Mouse (Mus musculus) liver, adult 2 months (tissue): ENCODE measurements at regions not wholly inside any gene's neighbourhood (a gene's known extent, or its start where the extent isn't known, plus 50 kb on each side); places are given as distances from the start of the nearest gene placed in this dataset.

Experiments used
- DNase-seq: peaks from one replicate; pipeline ENCODE4 v3.0.0-alpha.2; 2011; ENCODE audit warnings: low read depth, low spot score; ENCODE audit errors: extremely low read depth
- H3K27ac ChIP-seq: fragments of 200-500 bp; replicated peaks from 2 replicates; pipeline ENCODE4 v1.5.1; 2012; ENCODE audit warnings: low read depth, mild to moderate bottlenecking, control low read depth, inconsistent platforms, low read length; ENCODE audit not compliant: insufficient read depth
- H3K27me3 ChIP-seq: fragments of 200-500 bp; 2 replicates; pipeline ENCODE4 v1.6.1; 2012; ENCODE audit warnings: mild to moderate bottlenecking, moderate library complexity, low read length, inconsistent platforms; ENCODE audit not compliant: control insufficient read depth, insufficient read depth
- H3K36me3 ChIP-seq: fragments of 200-500 bp; 2 replicates; pipeline ENCODE4 v1.6.1; 2012; ENCODE audit warnings: low read length, inconsistent platforms; ENCODE audit not compliant: control insufficient read depth, insufficient read depth
- H3K4me1 ChIP-seq: fragments of 200-500 bp; 2 replicates; pipeline ENCODE4 v1.6.1; 2011; ENCODE audit warnings: low read length; ENCODE audit not compliant: control insufficient read depth, insufficient read depth
- H3K4me3 ChIP-seq: fragments of 200-500 bp; 2 replicates; pipeline ENCODE4 v1.5.1; 2011; ENCODE audit warnings: low read depth, mild to moderate bottlenecking, control low read depth, low read length, moderate library complexity; ENCODE audit not compliant: insufficient read depth
- H3K79me2 ChIP-seq: fragments of 200-500 bp; 2 replicates; pipeline ENCODE4 v1.6.1; 2012; ENCODE audit warnings: inconsistent platforms, mild to moderate bottlenecking, low read length, moderate library complexity; ENCODE audit not compliant: control insufficient read depth, insufficient read depth
- H3K9ac ChIP-seq: fragments of 200-500 bp; 2 replicates; pipeline ENCODE4 v1.6.1; 2012; ENCODE audit warnings: low read depth, mild to moderate bottlenecking, control low read depth, inconsistent platforms, low read length
- CTCF ChIP-seq: fragments of 200-500 bp; IDR thresholded peaks from 2 replicates; pipeline ENCODE4 v1.5.1; 2011; ENCODE audit warnings: low read depth, low read length, control low read depth
- POLR2A ChIP-seq: fragments of 200-500 bp; IDR thresholded peaks from 2 replicates; pipeline ENCODE4 v1.6.1; 2011; ENCODE audit warnings: low read length, control low read depth; ENCODE audit not compliant: insufficient read depth; ENCODE audit errors: extremely low read depth
- WGBS: fragments of 180-500 bp; shearing (Covaris S2); methylation state at CpG from one replicate; pipeline ENCODE4 v1.1.7; 2018; 5-methylcytosine and 5-hydroxymethylcytosine counted together

DNA sequence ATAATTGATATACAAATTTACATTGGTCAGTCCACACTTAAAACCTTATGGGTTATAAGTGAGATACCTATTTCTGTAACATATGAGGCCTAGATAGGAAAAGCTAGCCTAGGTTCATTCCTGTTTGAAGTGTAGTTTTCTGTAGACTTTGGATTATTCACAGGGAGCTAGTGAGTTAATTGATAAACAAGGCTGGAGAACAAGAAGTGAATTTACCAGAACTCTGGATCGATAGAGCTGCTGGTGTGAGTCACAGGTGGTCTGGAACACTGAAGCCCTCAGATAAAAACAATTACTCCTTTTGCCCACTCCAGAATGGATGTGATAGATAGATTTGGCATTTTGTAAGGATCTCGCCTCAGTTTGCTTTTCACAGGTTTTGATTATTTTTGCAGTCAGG is 62.0 kb upstream of the Rtl1 start:
- no peaks in the 10 kb centered on the region for H3K36me3 ChIP-seq
- H3K27me3 ChIP-seq: no peaks in the 10 kb centered on the region
- no peak overlapping the region for H3K27ac ChIP-seq
- H3K4me3 ChIP-seq: no peak overlapping the region
- no peaks in the 10 kb centered on the region for H3K79me2 ChIP-seq
- WGBS: 25% methylated on average over 2 of the region's 2 CpGs
- no peak overlapping the region for H3K9ac ChIP-seq
- no peak for TF ChIP-seq POLR2A
- TF ChIP-seq CTCF: no peak
- peaks cover 2% of the 10 kb centered on the region; the same call in 1 of the 2 replicates for H3K4me1 ChIP-seq
- DNase-seq: peak; percentile 26

DNA sequence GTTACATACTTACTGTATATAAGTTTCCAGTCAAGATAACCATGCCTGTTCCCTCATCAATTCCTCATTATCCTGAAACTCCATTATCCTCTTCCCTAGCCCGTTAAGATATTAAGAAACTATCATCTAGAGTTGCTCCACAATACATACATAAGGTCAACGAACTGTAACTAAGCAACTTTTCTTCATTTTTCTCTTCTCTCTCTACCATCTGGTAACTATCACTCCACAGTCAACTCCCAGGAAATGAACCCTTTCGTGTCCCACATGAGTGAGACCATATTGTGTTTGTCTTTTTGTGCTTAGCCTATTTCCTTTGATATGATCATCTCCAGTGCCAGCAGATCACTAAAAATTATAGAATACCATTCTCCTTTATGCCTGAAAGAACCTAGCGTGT is 74.6 kb upstream of the Rtl1 start:
- H3K4me1 ChIP-seq: no peaks in the 10 kb centered on the region
- H3K27me3 ChIP-seq: no peaks in the 10 kb centered on the region
- TF ChIP-seq CTCF (no peak), POLR2A (no peak)
- H3K9ac ChIP-seq: no peak overlapping the region
- no peaks in the 10 kb centered on the region for H3K36me3 ChIP-seq
- no peaks in the 10 kb centered on the region for H3K79me2 ChIP-seq
- DNase-seq: no peak
- no peak overlapping the region for H3K27ac ChIP-seq
- H3K4me3 ChIP-seq: no peak overlapping the region
- 81% methylated on average over 4 of the region's 4 CpGs for WGBS

- H3K9ac ChIP-seq: no peak overlapping the region
- no peaks in the 10 kb centered on the region for H3K79me2 ChIP-seq
- no peak overlapping the region for H3K27ac ChIP-seq
- DNase-seq: no peak
- no peaks in the 10 kb centered on the region for H3K36me3 ChIP-seq
- H3K27me3 ChIP-seq: no peaks in the 10 kb centered on the region
- WGBS: 89% methylated on average over 4 of the region's 4 CpGs
- no peak for TF ChIP-seq POLR2A
- no peak overlapping the region for H3K4me3 ChIP-seq
- no peaks in the 10 kb centered on the region for H3K4me1 ChIP-seq
Observed at GRCm38 (mm10) chr12:109694046-109694445, 93.9 kb upstream of the Rtl1 start.

DNA sequence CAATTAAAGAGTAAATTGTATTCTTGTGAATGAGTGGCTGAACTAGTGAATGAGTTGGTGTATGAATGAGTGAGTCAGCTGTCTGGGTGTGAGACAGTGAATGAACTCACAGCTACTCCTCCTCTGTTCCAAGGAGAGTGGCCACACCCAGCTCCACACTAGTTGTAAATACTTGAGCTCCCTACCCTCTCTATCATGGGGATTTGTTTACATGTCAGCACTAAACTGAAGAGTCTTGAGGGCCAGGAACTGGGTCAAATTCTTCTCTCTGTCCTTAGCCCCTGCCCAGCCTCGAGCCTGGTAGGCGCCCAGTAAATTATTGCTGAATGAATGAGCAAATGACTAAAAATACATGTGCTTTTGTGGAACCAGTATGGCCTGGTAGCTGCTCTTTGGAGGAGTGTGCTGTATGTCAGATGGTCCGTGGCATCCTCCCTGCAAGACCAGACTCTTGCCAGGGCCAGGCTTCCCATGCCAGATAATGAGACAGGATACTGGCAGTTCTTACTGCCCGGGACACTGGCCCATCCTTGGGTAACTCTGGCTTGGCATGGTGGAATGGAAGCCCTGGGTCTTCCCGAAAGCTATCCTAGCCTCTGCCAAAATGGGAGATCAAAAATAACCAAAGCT is 94.8 kb upstream of the Rtl1 start:
- no peaks in the 10 kb centered on the region for H3K27me3 ChIP-seq
- no peaks in the 10 kb centered on the region for H3K36me3 ChIP-seq
- TF ChIP-seq POLR2A (no peak), CTCF (no peak)
- 76% methylated on average over 5 of the region's 5 CpGs for WGBS
- H3K4me1 ChIP-seq: no peaks in the 10 kb centered on the region
- H3K79me2 ChIP-seq: no peaks in the 10 kb centered on the region
- no peak overlapping the region for H3K27ac ChIP-seq
- H3K4me3 ChIP-seq: no peak overlapping the region
- no peak for DNase-seq
- H3K9ac ChIP-seq: no peak overlapping the region

DNA sequence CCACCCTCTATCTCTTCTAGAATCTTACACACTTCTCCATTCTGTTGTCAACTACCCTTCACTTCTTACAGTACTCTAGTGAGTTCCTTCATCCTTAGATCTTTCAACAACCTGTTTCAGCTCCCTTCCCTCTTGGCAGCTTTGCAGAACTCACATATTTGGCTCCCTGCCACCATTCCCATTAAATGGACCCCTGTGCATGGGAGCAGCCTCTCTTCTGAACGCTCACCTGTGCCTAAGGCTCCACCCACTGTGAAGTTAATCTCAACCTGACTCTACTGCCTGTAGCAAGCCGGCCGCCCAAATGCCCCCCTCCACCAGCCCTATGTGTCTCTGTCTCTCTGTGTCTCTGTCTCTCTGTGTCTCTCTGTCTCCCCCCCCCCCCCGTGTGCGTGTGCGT is 106.7 kb upstream of the Rtl1 start:
- TF ChIP-seq CTCF: no peak
- TF ChIP-seq POLR2A: no peak
- Histone ChIP-seq H3K9ac (no peak overlapping the region), H3K4me3 (no peak overlapping the region), H3K4me1 (no peaks in the 10 kb centered on the region), H3K27me3 (no peaks in the 10 kb centered on the region), H3K79me2 (no peaks in the 10 kb centered on the region), H3K36me3 (no peaks in the 10 kb centered on the region), H3K27ac (no peak overlapping the region)
- no peak for DNase-seq
- WGBS: 77% methylated on average over 6 of the region's 6 CpGs

DNA sequence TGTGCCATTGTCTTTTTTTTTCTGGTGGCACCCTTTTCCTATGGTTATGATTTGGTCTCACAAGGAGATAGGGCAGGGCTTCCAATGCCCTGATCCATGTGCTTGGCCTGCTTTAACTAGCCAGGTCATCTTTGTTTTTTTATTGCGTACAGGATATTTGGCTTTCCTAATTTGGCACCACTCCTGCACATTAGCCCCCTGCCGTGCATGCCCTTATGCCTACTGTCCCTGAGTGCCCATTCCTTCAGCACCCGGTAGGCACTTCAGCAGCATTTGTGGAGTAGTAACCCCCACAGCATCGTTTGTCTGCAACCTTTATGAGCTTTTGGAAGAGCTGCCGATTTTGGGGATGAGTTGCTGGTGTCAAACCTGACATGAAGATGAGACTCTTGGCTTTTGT is 109.5 kb upstream of the Rtl1 start:
- Histone ChIP-seq H3K4me3 (no peak overlapping the region), H3K79me2 (no peaks in the 10 kb centered on the region), H3K36me3 (no peaks in the 10 kb centered on the region), H3K4me1 (no peaks in the 10 kb centered on the region), H3K9ac (no peak overlapping the region), H3K27ac (no peak overlapping the region), H3K27me3 (no peaks in the 10 kb centered on the region)
- WGBS: 77% methylated on average over 5 of the region's 5 CpGs
- DNase-seq: no peak
- TF ChIP-seq CTCF (no peak), POLR2A (no peak)
